Mouse (Mus musculus): ENCODE data around the gene Gsc2. TPM values are rescaled to one million over a fixed set of nuclear protein-coding genes. Genes with fewer than 3 reads are reported as not detected.

Gene Gsc2
- total and polyA plus RNA-seq, 3 experiments = not detected

- Histone ChIP-seq H3K4me1 (ENCODE audit: control insufficient read depth in 1 of 2, insufficient read depth in 2 of 2) (peaks cover 8 to 36% of the 10 kb centered on the region in 2 experiments), H3K36me3 (replicated peaks in 1 of 2; ENCODE audit: control insufficient read depth in 1 of 2, insufficient read depth in 1 of 2, low read length in 1 of 2) (peaks cover 22 to 93% of the 10 kb centered on the region in 2 experiments), H3K27me3 (replicated peaks) (no peaks in the 10 kb centered on the region), H3K9ac (ENCODE audit: insufficient read depth, low read depth) (no peak overlapping the region), H3K9me3 (replicated peaks; ENCODE audit: low read length) (peaks cover 11% of the 10 kb centered on the region), H3K27ac (ENCODE audit: insufficient read depth, low read depth) (no peak overlapping the region), H3K79me2 (replicated peaks; ENCODE audit: control insufficient read depth, extremely low read depth, insufficient read depth, poor library complexity, severe bottlenecking) (peaks cover 49% of the 10 kb centered on the region), H3K4me3 (replicated peaks in 1 of 3; ENCODE audit: low read depth in 2 of 3, low read length in 2 of 3, poor library complexity in 1 of 3) (no peak overlapping the region), H3K4me2 (ENCODE audit: insufficient read depth, low read depth, poor library complexity, severe bottlenecking) (no peak overlapping the region)
- TF ChIP-seq MYC (IDR thresholded peaks at IDR 0.05; ENCODE audit: low read depth, low read length) (no peak), HCFC1 (IDR thresholded peaks at IDR 0.05; ENCODE audit: low read depth, low read length) (no peak), ETS1 (conservative IDR thresholded peaks at IDR 0.05; ENCODE audit: low read depth, low read length) (no peak), MEF2A (IDR thresholded peaks at IDR 0.05; ENCODE audit: borderline replicate concordance, low read depth, low read length) (no peak), E2F4 (IDR thresholded peaks at IDR 0.05; ENCODE audit: insufficient replicate concordance, low read depth, low read length) (no peak), CTCF (conservative IDR thresholded peaks at IDR 0.05 in 1 of 2, IDR thresholded peaks at IDR 0.05 in 1 of 2; ENCODE audit: low read depth in 2 of 2, low read length in 2 of 2) (no peak), SMC3 (IDR thresholded peaks at IDR 0.05; ENCODE audit: low read depth, low read length) (no peak), NELFE (IDR thresholded peaks at IDR 0.05; ENCODE audit: low read depth, low read length) (no peak), UBTF (IDR thresholded peaks at IDR 0.05; ENCODE audit: low read depth, low read length) (no peak), GABPA (IDR thresholded peaks at IDR 0.05; ENCODE audit: insufficient replicate concordance, low read depth, low read length) (no peak), NRF1 (IDR thresholded peaks at IDR 0.05; ENCODE audit: low read depth, low read length) (no peak), CHD2 (IDR thresholded peaks at IDR 0.05; ENCODE audit: low read length) (no peak), ZNF384 (IDR thresholded peaks at IDR 0.05; ENCODE audit: low read depth, low read length) (no peak), JUND (conservative IDR thresholded peaks at IDR 0.05; ENCODE audit: low read depth, low read length) (no peak), ZC3H11A (IDR thresholded peaks at IDR 0.05; ENCODE audit: low read depth, low read length) (no peak), POLR2AphosphoS2 (IDR thresholded peaks at IDR 0.05; ENCODE audit: low read depth, low read length) (no peak), IRF4 (IDR thresholded peaks at IDR 0.05; ENCODE audit: low read depth, low read length) (no peak)
- dilution Hi-C loops (cut with MboI; ENCODE audit: extremely low pct_ligation_motif_present, extremely low pct_unique_long_range_greater_than_20kb, low sequenced_read_pairs) = no loop called here
- no peak for DNase-seq (ENCODE audit: extremely low read depth)
- in situ Hi-C loops (cut with MboI; ENCODE audit: low pct_ligation_motif_present, low pct_unique_long_range_greater_than_20kb, low sequenced_read_pairs) = no loop called here
Observed at GRCm38 (mm10) chr16:17882196-17882595, 32.7 kb downstream of the Gsc2 start.

DNA sequence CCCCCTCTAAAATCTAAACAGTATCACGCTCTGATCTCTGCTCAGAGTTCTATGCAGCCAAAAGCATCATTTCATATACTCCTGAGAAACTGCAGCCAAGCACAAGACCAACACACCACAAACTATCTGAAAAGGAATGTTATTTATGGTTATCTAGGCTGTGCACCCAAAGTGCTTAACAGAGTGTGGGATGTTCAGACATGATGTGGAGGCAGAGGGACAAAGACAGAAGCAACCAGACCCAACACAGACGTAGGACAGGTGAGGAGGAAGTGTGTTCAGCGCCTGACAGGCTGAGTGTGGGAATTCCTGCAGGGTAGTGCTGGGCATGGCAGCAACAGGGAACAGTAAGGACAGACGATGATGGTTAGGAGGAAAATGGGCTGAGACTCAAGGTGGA lies 35.3 kb downstream of the Gsc2 start:
- Histone ChIP-seq H3K36me3 (replicated peaks in 1 of 2; ENCODE audit: control insufficient read depth in 1 of 2, insufficient read depth in 1 of 2, low read length in 1 of 2) (peaks cover 20 to 81% of the 10 kb centered on the region in 2 experiments), H3K4me3 (replicated peaks in 1 of 3; ENCODE audit: low read depth in 2 of 3, low read length in 2 of 3, poor library complexity in 1 of 3) (no peak overlapping the region), H3K79me2 (replicated peaks; ENCODE audit: control insufficient read depth, extremely low read depth, insufficient read depth, poor library complexity, severe bottlenecking) (peaks cover 44% of the 10 kb centered on the region), H3K4me1 (ENCODE audit: control insufficient read depth in 1 of 2, insufficient read depth in 2 of 2) (peaks cover 7 to 17% of the 10 kb centered on the region in 2 experiments), H3K9ac (ENCODE audit: insufficient read depth, low read depth) (no peak overlapping the region), H3K27me3 (replicated peaks) (no peaks in the 10 kb centered on the region), H3K9me3 (replicated peaks; ENCODE audit: low read length) (peaks cover 11% of the 10 kb centered on the region), H3K27ac (ENCODE audit: insufficient read depth, low read depth) (no peak overlapping the region), H3K4me2 (ENCODE audit: insufficient read depth, low read depth, poor library complexity, severe bottlenecking) (no peak overlapping the region)
- DNase-seq (ENCODE audit: extremely low read depth) = no peak
- no peak for TF ChIP-seq IRF4 (IDR thresholded peaks at IDR 0.05; ENCODE audit: low read depth, low read length)
- TF ChIP-seq CTCF (conservative IDR thresholded peaks at IDR 0.05 in 1 of 2, IDR thresholded peaks at IDR 0.05 in 1 of 2; ENCODE audit: low read depth in 2 of 2, low read length in 2 of 2) = no peak
- no peak for TF ChIP-seq RAD21 (IDR thresholded peaks at IDR 0.05; ENCODE audit: low read depth, low read length)
- TF ChIP-seq ZNF384 (IDR thresholded peaks at IDR 0.05; ENCODE audit: low read depth, low read length) = no peak
- no peak for TF ChIP-seq ELF1 (IDR thresholded peaks at IDR 0.05; ENCODE audit: low read depth, low read length)
- dilution Hi-C loops (cut with MboI; ENCODE audit: extremely low pct_ligation_motif_present, extremely low pct_unique_long_range_greater_than_20kb, low sequenced_read_pairs) (no loop called here), in situ Hi-C loops (cut with MboI; ENCODE audit: low pct_ligation_motif_present, low pct_unique_long_range_greater_than_20kb, low sequenced_read_pairs) (no loop called here)
